Mouse (Mus musculus) liver, embryonic 15.5 days (tissue): Measurements from ENCODE around the gene Poc1b. TPM values are rescaled to one million over a fixed set of nuclear protein-coding genes. Genes with fewer than 3 reads are reported as not detected.
A peak's percentile ranks its signal among the peaks of the same experiment; 100 is the strongest.

Source experiments
- ATAC-seq: fragments of 200-750 bp; cut with Nextera tagmentation; 2 replicates; pipeline ENCODE4 v1.8.0; 2017; ENCODE audit warnings: moderate number of reproducible peaks, mild to moderate bottlenecking, moderate library complexity; ENCODE audit not compliant: insufficient read depth
- H3K27ac ChIP-seq: fragments of 300-500 bp; sonication (generic); replicated peaks from 2 replicates; pipeline ENCODE4 v1.5.1; 2015; ENCODE audit warnings: mild to moderate bottlenecking, inconsistent platforms
- H3K27me3 ChIP-seq: fragments of 300-500 bp; sonication (generic); 2 replicates; pipeline ENCODE4 v1.6.1; 2015; ENCODE audit warnings: mild to moderate bottlenecking, inconsistent platforms
- H3K36me3 ChIP-seq: fragments of 300-500 bp; sonication (generic); replicated peaks from 2 replicates; pipeline ENCODE4 v1.6.1; 2015; ENCODE audit warnings: moderate library complexity, mild to moderate bottlenecking, inconsistent platforms
- H3K4me1 ChIP-seq: fragments of 300-500 bp; sonication (generic); replicated peaks from 2 replicates; pipeline ENCODE4 v1.6.1; 2015; ENCODE audit warnings: inconsistent platforms
- H3K4me2 ChIP-seq: fragments of 300-500 bp; sonication (generic); 2 replicates; pipeline ENCODE4 v1.6.1; 2015; ENCODE audit warnings: moderate library complexity, mild to moderate bottlenecking, inconsistent platforms
- H3K4me3 ChIP-seq: fragments of 300-500 bp; sonication (generic); replicated peaks from 2 replicates; pipeline ENCODE4 v1.5.1; 2015; ENCODE audit warnings: mild to moderate bottlenecking, inconsistent platforms
- H3K9ac ChIP-seq: fragments of 300-500 bp; sonication (generic); 2 replicates; pipeline ENCODE4 v1.6.1; 2015; ENCODE audit warnings: moderate library complexity, mild to moderate bottlenecking, inconsistent platforms
- H3K9me3 ChIP-seq: fragments of 300-500 bp; sonication (generic); replicated peaks from 2 replicates; pipeline ENCODE4 v1.6.1; 2016; ENCODE audit warnings: inconsistent platforms
- WGBS: fragments of 180-500 bp; shearing (Covaris S2); methylation state at CpG from one replicate; pipeline ENCODE4 v1.1.7; 2015; ENCODE audit warnings: mixed read lengths; ENCODE audit not compliant: insufficient replicate concordance; 5-methylcytosine and 5-hydroxymethylcytosine counted together
- polyA plus RNA-seq: library from polyadenylated mRNA; unstranded; fragments of >200 nt; fragmentation: Nextera tagmentation; extraction: Ambion mirVana; gene quantifications from 2 replicates; pipeline ENCODE4 v1.2.1, GENCODE M21; 2015

Gene Poc1b
- polyA plus RNA-seq, 1 experiment from 2014 or later: 5.0 TPM

GRCm38 (mm10) chr10:99115471-99116236 lies 8.8 kb downstream of the Poc1b start:
- Histone ChIP-seq H3K27ac (no peak overlapping the region), H3K9ac (no peak overlapping the region), H3K4me1 (peaks cover 9% of the 10 kb centered on the region; the same call in 1 of the 2 replicates), H3K36me3 (no peaks in the 10 kb centered on the region), H3K4me2 (no peak overlapping the region), H3K9me3 (no peaks in the 10 kb centered on the region), H3K4me3 (no peak overlapping the region), H3K27me3 (no peaks in the 10 kb centered on the region)
- ATAC-seq: no peak
- 45% methylated on average over 18 of the region's 18 CpGs for WGBS

GRCm38 (mm10) chr10:99116237-99116632 lies 9.4 kb downstream of the Poc1b start:
- Histone ChIP-seq H3K4me3 (no peak overlapping the region), H3K27ac (no peak overlapping the region), H3K9me3 (no peaks in the 10 kb centered on the region), H3K4me1 (peaks cover 9% of the 10 kb centered on the region; the same call in 1 of the 2 replicates), H3K27me3 (no peaks in the 10 kb centered on the region), H3K9ac (no peak overlapping the region), H3K36me3 (no peaks in the 10 kb centered on the region), H3K4me2 (no peak overlapping the region)
- WGBS: 70% methylated on average over 8 of the region's 8 CpGs
- no peak for ATAC-seq

- H3K9ac ChIP-seq: no peak overlapping the region
- H3K27me3 ChIP-seq: no peaks in the 10 kb centered on the region
- no peak overlapping the region for H3K4me3 ChIP-seq
- ATAC-seq: no peak
- H3K4me1 ChIP-seq: peaks cover 6% of the 10 kb centered on the region; the same call in 1 of the 2 replicates
- no peaks in the 10 kb centered on the region for H3K9me3 ChIP-seq
- 78% methylated on average over 16 of the region's 16 CpGs for WGBS
- no peak overlapping the region for H3K4me2 ChIP-seq
- no peaks in the 10 kb centered on the region for H3K36me3 ChIP-seq
- no peak overlapping the region for H3K27ac ChIP-seq
Measured at GRCm38 (mm10) chr10:99116650-99117615, 10.1 kb downstream of the Poc1b start.

- Histone ChIP-seq H3K9ac (no peak overlapping the region), H3K27ac (no peak overlapping the region), H3K36me3 (no peaks in the 10 kb centered on the region), H3K4me2 (no peak overlapping the region), H3K9me3 (no peaks in the 10 kb centered on the region), H3K27me3 (no peaks in the 10 kb centered on the region), H3K4me1 (peaks cover 6% of the 10 kb centered on the region; the same call in 1 of the 2 replicates), H3K4me3 (no peak overlapping the region)
- no peak for ATAC-seq
- 67% methylated on average over 10 of the region's 10 CpGs for WGBS
Measured at GRCm38 (mm10) chr10:99117876-99118275, 11.0 kb downstream of the Poc1b start.

- WGBS: 67% methylated on average over 6 of the region's 6 CpGs
- no peak for ATAC-seq
- Histone ChIP-seq H3K9me3 (no peaks in the 10 kb centered on the region), H3K27me3 (no peaks in the 10 kb centered on the region), H3K36me3 (no peaks in the 10 kb centered on the region), H3K4me2 (no peak overlapping the region), H3K4me1 (peaks cover 6% of the 10 kb centered on the region; the same call in 1 of the 2 replicates), H3K27ac (no peak overlapping the region), H3K9ac (no peak overlapping the region), H3K4me3 (no peak overlapping the region)
Measured at GRCm38 (mm10) chr10:99118697-99119096, 11.9 kb downstream of the Poc1b start.

GRCm38 (mm10) chr10:99119471-99119870 lies 12.6 kb downstream of the Poc1b start:
- Histone ChIP-seq H3K9me3 (no peaks in the 10 kb centered on the region), H3K27ac (no peak overlapping the region), H3K4me3 (no peak overlapping the region), H3K4me1 (peaks cover 6% of the 10 kb centered on the region; the same call in 1 of the 2 replicates), H3K36me3 (no peaks in the 10 kb centered on the region), H3K9ac (no peak overlapping the region), H3K4me2 (no peak overlapping the region), H3K27me3 (no peaks in the 10 kb centered on the region)
- ATAC-seq: no peak
- WGBS: 59% methylated on average over 4 of the region's 4 CpGs

GRCm38 (mm10) chr10:99126225-99126624 lies 19.4 kb downstream of the Poc1b start, which contains the start of gene Phxr2:
Phxr2 (minus strand) TSS chr10:99126325.
- Histone ChIP-seq H3K4me2 (no peak within 1 kb of the TSS), H3K4me1 (peaks cover 14% of the 10 kb centered on the region), H3K9me3 (no peaks in the 10 kb centered on the region), H3K4me3 (no peak within 1 kb of the TSS), H3K27ac (no peak within 1 kb of the TSS), H3K36me3 (0 out of 2 replicates have a peak, but pooled peaks cover 2% of the 10 kb centered on the region), H3K9ac (no peak within 1 kb of the TSS), H3K27me3 (no peaks in the 10 kb centered on the region)
- no peak for ATAC-seq
- 72% methylated on average over 4 of the region's 4 CpGs for WGBS

- no peak overlapping the region for H3K9ac ChIP-seq
- no peaks in the 10 kb centered on the region for H3K27me3 ChIP-seq
- H3K4me2 ChIP-seq: no peak overlapping the region
- 49% methylated on average over 14 of the region's 14 CpGs for WGBS
- no peak overlapping the region for H3K27ac ChIP-seq
- no peak overlapping the region for H3K4me3 ChIP-seq
- H3K9me3 ChIP-seq: no peaks in the 10 kb centered on the region
- peak; percentile 36; the same call in 1 of the 2 replicates for ATAC-seq
- peaks cover 17% of the 10 kb centered on the region for H3K4me1 ChIP-seq
- 0 out of 2 replicates have a peak, but pooled peaks cover 2% of the 10 kb centered on the region for H3K36me3 ChIP-seq
Measured at GRCm38 (mm10) chr10:99126954-99127353, 20.1 kb downstream of the Poc1b start.

- 0 out of 2 replicates have a peak, but pooled peaks cover 2% of the 10 kb centered on the region for H3K36me3 ChIP-seq
- H3K4me1 ChIP-seq: peaks cover 17% of the 10 kb centered on the region
- peak overlapping the region; percentile 66; the same call in 1 of the 2 replicates for H3K27ac ChIP-seq
- H3K9ac ChIP-seq: no peak overlapping the region
- H3K4me3 ChIP-seq: no peak overlapping the region
- H3K9me3 ChIP-seq: no peaks in the 10 kb centered on the region
- peak overlapping the region; percentile 34 for H3K4me2 ChIP-seq
- H3K27me3 ChIP-seq: no peaks in the 10 kb centered on the region
- 34% methylated on average over 11 of the region's 11 CpGs for WGBS
- ATAC-seq: no peak
Measured at GRCm38 (mm10) chr10:99127691-99128261, 20.9 kb downstream of the Poc1b start.

- Histone ChIP-seq H3K9ac (no peak overlapping the region), H3K4me3 (no peak overlapping the region), H3K9me3 (no peaks in the 10 kb centered on the region), H3K27ac (no peak overlapping the region), H3K4me1 (peaks cover 17% of the 10 kb centered on the region), H3K4me2 (no peak overlapping the region), H3K36me3 (0 out of 2 replicates have a peak, but pooled peaks cover 2% of the 10 kb centered on the region), H3K27me3 (no peaks in the 10 kb centered on the region)
- 26% methylated on average over 6 of the region's 6 CpGs for WGBS
- peak; percentile 29; the same call in 1 of the 2 replicates for ATAC-seq
Measured at GRCm38 (mm10) chr10:99130611-99131010, 23.8 kb downstream of the Poc1b start.
